Mouse (Mus musculus) hindbrain, embryonic 12.5 days (tissue): ENCODE data around the gene Galk2. TPM values are rescaled to one million over a fixed set of nuclear protein-coding genes. Genes with fewer than 3 reads are reported as not detected.

Source experiments
- ATAC-seq: fragments of 200-750 bp; cut with Nextera tagmentation; 2 replicates; pipeline ENCODE4 v1.8.0; 2017; ENCODE audit warnings: moderate TSS enrichment; ENCODE audit not compliant: low FRiP score
- H3K27ac ChIP-seq: fragments of 300-500 bp; sonication (generic); 2 replicates; pipeline ENCODE4 v1.5.1; 2016; ENCODE audit warnings: mild to moderate bottlenecking
- H3K27me3 ChIP-seq: fragments of 300-500 bp; sonication (generic); 2 replicates; pipeline ENCODE4 v1.6.1; 2016; ENCODE audit warnings: mild to moderate bottlenecking
- H3K36me3 ChIP-seq: fragments of 300-500 bp; sonication (generic); 2 replicates; pipeline ENCODE4 v1.6.1; 2016; ENCODE audit warnings: mild to moderate bottlenecking
- H3K4me1 ChIP-seq: fragments of 300-500 bp; sonication (generic); 2 replicates; pipeline ENCODE4 v1.6.1; 2016
- H3K4me2 ChIP-seq: fragments of 300-500 bp; sonication (generic); replicated peaks from 2 replicates; pipeline ENCODE4 v1.6.1; 2016; ENCODE audit warnings: mild to moderate bottlenecking
- H3K4me3 ChIP-seq: fragments of 300-500 bp; sonication (generic); 2 replicates; pipeline ENCODE4 v1.5.1; 2016; ENCODE audit warnings: mild to moderate bottlenecking
- H3K9ac ChIP-seq: fragments of 300-500 bp; sonication (generic); 2 replicates; pipeline ENCODE4 v1.6.1; 2016; ENCODE audit warnings: mild to moderate bottlenecking, moderate library complexity
- H3K9me3 ChIP-seq: fragments of 300-500 bp; sonication (generic); replicated peaks from 2 replicates; pipeline ENCODE4 v1.6.1; 2016; ENCODE audit warnings: mild to moderate bottlenecking
- WGBS: fragments of 180-500 bp; shearing (Covaris S2); methylation state at CpG from one replicate; pipeline ENCODE4 v1.1.7; 2016; 5-methylcytosine and 5-hydroxymethylcytosine counted together
- polyA plus RNA-seq: library from polyadenylated mRNA; unstranded; fragments of >200 nt; fragmentation: Nextera tagmentation; extraction: Ambion mirVana; gene quantifications from 2 replicates; pipeline ENCODE4 v1.2.1, GENCODE M21; 2016

The Galk2 gene
- polyA plus RNA-seq, 1 experiment from 2014 or later: 35.2 TPM

DNA sequence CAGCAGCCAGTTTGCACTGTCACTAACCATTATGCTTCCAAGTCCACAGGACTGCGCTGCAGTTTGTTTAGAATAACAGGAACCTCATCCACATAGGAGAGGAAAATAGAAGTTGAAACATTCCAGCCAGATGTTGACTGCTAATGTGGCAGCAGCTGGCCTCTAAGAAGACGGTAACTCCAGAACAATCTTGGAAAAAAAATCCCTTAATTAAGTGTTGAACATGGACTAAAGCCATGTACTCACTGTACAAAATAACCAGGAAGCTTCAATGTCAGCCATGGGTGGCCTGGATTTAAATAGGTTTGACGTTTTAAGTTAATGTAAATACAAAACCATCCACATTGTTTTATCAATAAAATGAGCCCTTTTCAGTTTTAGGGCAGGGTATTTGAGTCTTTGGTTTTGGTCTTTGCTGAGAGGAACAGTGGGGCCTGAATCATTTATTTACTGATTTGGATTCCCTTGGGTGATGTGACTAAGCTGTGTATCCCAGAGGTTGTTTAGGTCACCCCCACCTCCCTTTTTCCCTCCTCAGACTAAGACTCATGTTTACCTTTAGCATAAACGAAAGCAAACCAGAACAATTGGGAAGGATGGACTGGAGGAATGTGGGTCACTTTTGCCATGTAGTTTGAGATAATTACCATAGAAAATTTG lies 47.6 kb downstream of the Galk2 start:
- no peak for ATAC-seq
- H3K36me3 ChIP-seq: no peaks in the 10 kb centered on the region
- no peak overlapping the region for H3K4me2 ChIP-seq
- H3K9ac ChIP-seq: no peak overlapping the region
- 92% methylated on average over 4 of the region's 4 CpGs for WGBS
- H3K27me3 ChIP-seq: no peaks in the 10 kb centered on the region
- H3K27ac ChIP-seq: no peak overlapping the region
- no peak overlapping the region for H3K4me3 ChIP-seq
- no peaks in the 10 kb centered on the region for H3K4me1 ChIP-seq
- H3K9me3 ChIP-seq: no peaks in the 10 kb centered on the region

DNA sequence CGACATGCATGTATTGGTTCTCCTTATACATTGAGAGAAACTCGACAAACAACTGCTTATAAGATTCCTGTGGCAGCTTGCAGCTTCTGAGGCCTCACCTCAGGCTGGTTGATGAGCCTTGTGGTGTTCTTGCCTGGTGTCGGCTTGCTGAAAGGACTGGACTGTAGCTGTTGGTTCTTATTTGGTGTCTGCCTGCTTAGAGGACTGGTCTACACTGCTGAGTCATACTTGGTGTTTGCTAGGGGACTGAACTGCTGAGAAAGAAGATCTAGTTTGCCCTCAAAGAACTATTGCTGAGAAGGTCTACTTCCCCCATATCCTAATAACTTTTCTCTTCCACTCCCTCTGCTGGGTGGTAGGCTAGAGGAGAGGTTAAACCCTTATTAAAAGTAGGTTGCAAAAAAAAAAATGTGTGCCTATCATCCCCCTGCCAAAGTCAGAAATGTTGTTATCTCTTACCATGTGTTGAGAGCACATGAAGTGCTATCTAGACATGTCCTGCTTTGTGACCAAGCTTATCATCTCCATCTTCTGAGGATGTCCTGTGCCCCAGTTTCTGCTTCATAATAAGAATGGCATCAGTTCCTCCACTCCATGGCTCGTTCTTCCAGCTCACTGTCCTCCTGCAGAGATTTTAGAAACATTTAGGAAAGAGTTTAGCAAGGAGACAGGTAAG lies 48.8 kb downstream of the Galk2 start:
- H3K9me3 ChIP-seq: no peaks in the 10 kb centered on the region
- H3K27ac ChIP-seq: no peak overlapping the region
- no peak overlapping the region for H3K9ac ChIP-seq
- no peaks in the 10 kb centered on the region for H3K4me1 ChIP-seq
- ATAC-seq: no peak
- H3K36me3 ChIP-seq: no peaks in the 10 kb centered on the region
- no peak overlapping the region for H3K4me3 ChIP-seq
- WGBS: 88% methylated on average over 4 of the region's 4 CpGs
- H3K4me2 ChIP-seq: no peak overlapping the region
- H3K27me3 ChIP-seq: no peaks in the 10 kb centered on the region

DNA sequence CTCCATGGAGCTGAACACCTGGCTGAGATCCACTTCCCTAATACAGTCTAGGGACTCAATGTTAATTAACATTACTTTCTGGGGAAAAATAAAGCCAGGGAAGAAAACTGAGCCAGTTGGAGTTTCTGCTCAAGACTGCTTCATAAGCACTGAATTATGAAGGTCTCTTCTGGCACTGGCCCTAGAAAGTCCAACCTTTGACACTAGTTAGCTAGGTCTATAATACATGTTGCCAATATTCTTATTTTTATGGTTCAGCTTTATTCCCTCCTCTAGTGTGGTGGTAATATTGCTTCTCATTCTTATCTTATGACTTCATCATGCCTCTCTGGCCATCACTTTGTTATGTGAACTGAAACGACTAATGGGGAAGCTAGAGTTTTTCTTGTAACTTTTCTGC lies 55.3 kb downstream of the Galk2 start:
- Histone ChIP-seq H3K9me3 (no peaks in the 10 kb centered on the region), H3K36me3 (0 out of 2 replicates have a peak, but pooled peaks cover 3% of the 10 kb centered on the region), H3K4me1 (peaks cover 4% of the 10 kb centered on the region; the same call in 1 of the 2 replicates), H3K27ac (no peak overlapping the region), H3K27me3 (no peaks in the 10 kb centered on the region), H3K4me3 (no peak overlapping the region), H3K4me2 (no peak overlapping the region), H3K9ac (no peak overlapping the region)
- WGBS: 89% methylated on average over 1 of the region's 1 CpGs
- no peak for ATAC-seq

DNA sequence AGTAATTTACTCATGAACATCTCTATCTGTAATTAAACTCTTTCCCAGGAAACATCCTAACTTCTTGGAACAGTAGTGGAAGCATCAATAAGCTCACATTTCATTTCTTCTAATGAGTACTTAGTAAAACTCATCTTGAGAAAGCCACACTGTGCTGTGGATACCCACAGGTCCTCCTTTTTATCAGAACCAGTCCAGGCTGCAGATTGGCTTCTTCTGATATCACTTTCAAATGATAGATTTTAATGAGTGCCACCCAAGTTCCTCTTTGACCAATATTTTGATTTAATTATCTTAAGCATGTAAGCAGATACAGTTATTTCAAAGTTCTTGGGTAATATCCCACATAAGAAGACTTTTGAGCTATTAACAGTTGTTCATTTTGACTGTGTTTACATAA lies 55.8 kb downstream of the Galk2 start:
- no peak for ATAC-seq
- H3K27ac ChIP-seq: no peak overlapping the region
- no peak overlapping the region for H3K4me2 ChIP-seq
- 0 out of 2 replicates have a peak, but pooled peaks cover 3% of the 10 kb centered on the region for H3K36me3 ChIP-seq
- H3K27me3 ChIP-seq: no peaks in the 10 kb centered on the region
- peaks cover 4% of the 10 kb centered on the region; the same call in 1 of the 2 replicates for H3K4me1 ChIP-seq
- H3K4me3 ChIP-seq: no peak overlapping the region
- no peaks in the 10 kb centered on the region for H3K9me3 ChIP-seq
- no peak overlapping the region for H3K9ac ChIP-seq

- no peak for ATAC-seq
- Histone ChIP-seq H3K27me3 (no peaks in the 10 kb centered on the region), H3K4me3 (no peak overlapping the region), H3K4me2 (no peak overlapping the region), H3K27ac (peak overlapping the region; percentile 40; the same call in 1 of the 2 replicates), H3K9ac (no peak overlapping the region), H3K9me3 (no peaks in the 10 kb centered on the region), H3K4me1 (peaks cover 4% of the 10 kb centered on the region; the same call in 1 of the 2 replicates), H3K36me3 (0 out of 2 replicates have a peak, but pooled peaks cover 3% of the 10 kb centered on the region)
- WGBS: 78% methylated on average over 11 of the region's 11 CpGs
Measured at GRCm38 (mm10) chr2:125916652-125917296, 57.9 kb downstream of the Galk2 start.

- H3K36me3 ChIP-seq: 0 out of 2 replicates have a peak, but pooled peaks cover 3% of the 10 kb centered on the region
- no peaks in the 10 kb centered on the region for H3K9me3 ChIP-seq
- 61% methylated on average over 3 of the region's 3 CpGs for WGBS
- no peak overlapping the region for H3K4me3 ChIP-seq
- H3K27ac ChIP-seq: peak overlapping the region; percentile 40; the same call in 1 of the 2 replicates
- ATAC-seq: peak; percentile 54; the same call in 1 of the 2 replicates
- peaks cover 4% of the 10 kb centered on the region; the same call in 1 of the 2 replicates for H3K4me1 ChIP-seq
- H3K27me3 ChIP-seq: no peaks in the 10 kb centered on the region
- H3K9ac ChIP-seq: no peak overlapping the region
- no peak overlapping the region for H3K4me2 ChIP-seq
Measured at GRCm38 (mm10) chr2:125917297-125917679, 58.4 kb downstream of the Galk2 start.

- no peak overlapping the region for H3K27ac ChIP-seq
- no peak overlapping the region for H3K9ac ChIP-seq
- no peaks in the 10 kb centered on the region for H3K9me3 ChIP-seq
- 27% methylated on average over 5 of the region's 5 CpGs for WGBS
- ATAC-seq: no peak
- peaks cover 4% of the 10 kb centered on the region; the same call in 1 of the 2 replicates for H3K4me1 ChIP-seq
- no peak overlapping the region for H3K4me3 ChIP-seq
- 0 out of 2 replicates have a peak, but pooled peaks cover 3% of the 10 kb centered on the region for H3K36me3 ChIP-seq
- H3K4me2 ChIP-seq: no peak overlapping the region
- H3K27me3 ChIP-seq: no peaks in the 10 kb centered on the region
Measured at GRCm38 (mm10) chr2:125921273-125921672, 62.4 kb downstream of the Galk2 start.

- H3K4me2 ChIP-seq: no peak overlapping the region
- WGBS: 95% methylated on average over 5 of the region's 5 CpGs
- no peak overlapping the region for H3K27ac ChIP-seq
- no peak for ATAC-seq
- no peak overlapping the region for H3K9ac ChIP-seq
- no peaks in the 10 kb centered on the region for H3K27me3 ChIP-seq
- 0 out of 2 replicates have a peak, but pooled peaks cover 3% of the 10 kb centered on the region for H3K36me3 ChIP-seq
- no peak overlapping the region for H3K4me3 ChIP-seq
- H3K9me3 ChIP-seq: no peaks in the 10 kb centered on the region
- H3K4me1 ChIP-seq: peaks cover 3% of the 10 kb centered on the region; the same call in 1 of the 2 replicates
Measured at GRCm38 (mm10) chr2:125922149-125922548, 63.2 kb downstream of the Galk2 start.

DNA sequence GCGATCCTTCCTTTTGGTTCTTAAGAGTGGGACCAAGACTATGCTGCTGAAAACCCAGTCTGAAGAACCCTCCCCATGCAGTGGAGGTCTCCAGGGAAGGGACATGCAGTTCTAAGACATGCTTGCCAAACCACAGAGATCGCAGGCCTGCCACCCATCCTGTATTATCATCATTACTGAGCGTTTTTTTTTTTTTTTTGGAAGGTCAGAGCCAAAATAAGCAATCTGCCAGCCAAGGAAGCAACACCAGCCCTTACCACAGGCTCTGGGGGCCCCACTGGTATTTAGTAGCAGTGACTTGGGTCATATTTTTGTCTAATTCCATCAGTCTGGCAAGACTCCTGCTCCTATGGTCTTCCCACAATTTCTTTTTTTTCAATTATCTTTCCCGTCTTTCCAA lies 64.0 kb downstream of the Galk2 start:
- Histone ChIP-seq H3K4me1 (no peaks in the 10 kb centered on the region), H3K4me3 (no peak overlapping the region), H3K9me3 (no peaks in the 10 kb centered on the region), H3K27me3 (no peaks in the 10 kb centered on the region), H3K4me2 (no peak overlapping the region), H3K36me3 (0 out of 2 replicates have a peak, but pooled peaks cover 3% of the 10 kb centered on the region), H3K9ac (no peak overlapping the region), H3K27ac (no peak overlapping the region)
- ATAC-seq: no peak
- WGBS: 84% methylated on average over 4 of the region's 4 CpGs

- WGBS: 95% methylated on average over 5 of the region's 5 CpGs
- ATAC-seq: no peak
- no peak overlapping the region for H3K4me3 ChIP-seq
- no peaks in the 10 kb centered on the region for H3K27me3 ChIP-seq
- no peaks in the 10 kb centered on the region for H3K9me3 ChIP-seq
- no peak overlapping the region for H3K9ac ChIP-seq
- no peaks in the 10 kb centered on the region for H3K4me1 ChIP-seq
- H3K36me3 ChIP-seq: no peaks in the 10 kb centered on the region
- H3K27ac ChIP-seq: no peak overlapping the region
- no peak overlapping the region for H3K4me2 ChIP-seq
Measured at GRCm38 (mm10) chr2:125923346-125923745, 64.4 kb downstream of the Galk2 start.

DNA sequence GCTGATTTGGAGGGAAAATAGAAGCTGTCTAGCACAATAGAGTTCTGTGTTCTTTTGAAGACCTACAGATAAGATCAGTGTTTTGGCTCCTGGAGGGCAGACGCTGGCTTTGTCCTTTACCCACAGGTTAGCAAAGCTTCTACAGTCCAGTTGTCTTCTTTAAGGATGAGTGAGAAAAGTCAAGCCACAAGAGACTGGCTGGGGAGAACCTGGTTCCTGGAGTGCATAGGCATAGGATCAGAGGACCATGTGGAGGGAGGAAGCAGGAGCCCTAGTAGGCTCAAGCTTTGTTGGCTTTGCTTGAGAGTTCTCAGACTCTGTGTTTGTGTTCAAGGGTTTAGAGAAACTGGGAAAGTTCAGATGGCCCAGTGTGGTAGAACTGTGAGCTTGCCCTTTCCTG lies 65.6 kb downstream of the Galk2 start:
- no peaks in the 10 kb centered on the region for H3K27me3 ChIP-seq
- H3K27ac ChIP-seq: no peak overlapping the region
- H3K4me3 ChIP-seq: no peak overlapping the region
- no peak for ATAC-seq
- H3K36me3 ChIP-seq: no peaks in the 10 kb centered on the region
- no peaks in the 10 kb centered on the region for H3K4me1 ChIP-seq
- WGBS: 75% methylated on average over 1 of the region's 1 CpGs
- no peak overlapping the region for H3K4me2 ChIP-seq
- no peaks in the 10 kb centered on the region for H3K9me3 ChIP-seq
- no peak overlapping the region for H3K9ac ChIP-seq

DNA sequence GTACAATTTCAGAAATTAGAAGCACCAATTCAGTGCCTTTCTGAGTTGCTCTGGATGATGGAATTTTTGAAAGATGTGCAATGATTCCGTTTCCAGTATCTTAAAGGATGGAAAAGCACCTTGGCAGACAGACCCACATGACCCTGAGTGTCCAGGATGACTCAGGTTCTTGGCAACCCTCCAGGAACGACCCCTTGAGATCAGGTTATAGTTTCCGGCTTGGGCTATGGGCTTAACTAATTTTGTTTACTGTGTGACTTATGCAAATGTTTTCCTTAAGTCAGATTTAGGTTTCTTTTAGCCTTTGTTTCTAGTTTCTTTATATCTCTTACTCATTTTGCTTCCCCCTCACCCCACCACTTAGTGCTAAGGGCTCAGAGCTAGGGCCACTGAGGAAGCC lies 66.2 kb downstream of the Galk2 start:
- H3K4me3 ChIP-seq: no peak overlapping the region
- no peaks in the 10 kb centered on the region for H3K9me3 ChIP-seq
- no peak for ATAC-seq
- H3K4me2 ChIP-seq: no peak overlapping the region
- no peak overlapping the region for H3K9ac ChIP-seq
- 75% methylated on average over 3 of the region's 3 CpGs for WGBS
- no peaks in the 10 kb centered on the region for H3K36me3 ChIP-seq
- H3K4me1 ChIP-seq: no peaks in the 10 kb centered on the region
- H3K27me3 ChIP-seq: no peaks in the 10 kb centered on the region
- H3K27ac ChIP-seq: no peak overlapping the region
